Mouse (Mus musculus) adrenal gland, adult 18-20 months (tissue): ENCODE results near the gene Gimap3. TPM values are rescaled to one million over a fixed set of nuclear protein-coding genes. Genes with fewer than 3 reads are reported as not detected.

Experiments
- DNase-seq, 2 experiments: peaks; one replicate each; pipeline ENCODE4 v3.0.0; 2021 to 2022; ENCODE audit warnings: low spot score in 2 of 2
- total RNA-seq, 2 experiments: library from RNA; stranded (reverse); gene quantifications; 1 replicate in 1 of 2; 2 replicates in 1 of 2; pipeline ENCODE4 v1.2.3; 2021

Gene Gimap3
- total RNA-seq, 2 experiments from 2014 or later: 7.8 to 11.3 TPM

- no peak for DNase-seq
Measured at GRCm38 (mm10) chr6:48745490-48745889, 25.2 kb downstream of the Gimap3 start.

- DNase-seq: peak in 1 of 2 experiments; percentile 12
Measured at GRCm38 (mm10) chr6:48742422-48743351, 28.0 kb downstream of the Gimap3 start.

GRCm38 (mm10) chr6:48741711-48742206 lies 28.9 kb downstream of the Gimap3 start:
- no peak for DNase-seq

GRCm38 (mm10) chr6:48741273-48741672 lies 29.4 kb downstream of the Gimap3 start:
- no peak for DNase-seq

GRCm38 (mm10) chr6:48740501-48741169 lies 30.0 kb downstream of the Gimap3 start:
- DNase-seq: no peak

GRCm38 (mm10) chr6:48739780-48740055 lies 30.9 kb downstream of the Gimap3 start:
- DNase-seq: no peak

GRCm38 (mm10) chr6:48738961-48739779 lies 31.5 kb downstream of the Gimap3 start, which contains the start of gene Gimap1:
TSS of gene Gimap1 (plus strand) at chr6:48739054.
- peak in 1 of 2 experiments; percentile 35 for DNase-seq

GRCm38 (mm10) chr6:48737688-48738087 lies 33.0 kb downstream of the Gimap3 start:
- no peak for DNase-seq

- DNase-seq: no peak
Measured at GRCm38 (mm10) chr6:48737053-48737452, 33.6 kb downstream of the Gimap3 start.

GRCm38 (mm10) chr6:48733660-48734059 lies 37.0 kb downstream of the Gimap3 start:
- DNase-seq: no peak

- no peak for DNase-seq
Measured at GRCm38 (mm10) chr6:48732864-48733304, 37.8 kb downstream of the Gimap3 start.

GRCm38 (mm10) chr6:48727761-48728160 lies 42.9 kb downstream of the Gimap3 start:
- no peak for DNase-seq

GRCm38 (mm10) chr6:48725476-48725875 lies 45.2 kb downstream of the Gimap3 start:
- DNase-seq: no peak

GRCm38 (mm10) chr6:48723468-48723867 lies 47.2 kb downstream of the Gimap3 start:
- DNase-seq: no peak

- no peak for DNase-seq
Measured at GRCm38 (mm10) chr6:48720326-48720725, 50.3 kb downstream of the Gimap3 start.

GRCm38 (mm10) chr6:48718455-48718854 lies 52.2 kb downstream of the Gimap3 start, which contains the start of the genes Gm28053 and Gimap7:
TSS of gene Gm28053 (plus strand) at chr6:48718607.
TSS of gene Gimap7 (plus strand) at chr6:48718621.
- no peak for DNase-seq

Other genes starting within 250 kb of the Gimap3 start
- 10 to 100 TPM; 65.7 to 90.8 TPM for gene Atp6v0e2, start 233.2 kb downstream of the Gimap3 start, total RNA-seq
- gene Lrrc61, start 216.1 kb downstream of the Gimap3 start, total RNA-seq: 10 to 100 TPM; 26.5 to 34.3 TPM
- gene Rarres2, start 198.1 kb downstream of the Gimap3 start, total RNA-seq: 100 to 1,000 TPM in 1 of 2 experiments, 10 to 100 TPM in 1; 55.3 to 165 TPM
- not detected for gene Gm45021, start 181.2 kb downstream of the Gimap3 start, total RNA-seq
- 10 to 100 TPM; 67.2 to 77.6 TPM for gene Repin1, start 177.0 kb downstream of the Gimap3 start, total RNA-seq
- not detected for gene Gm44965, start 176.9 kb downstream of the Gimap3 start, total RNA-seq
- gene Zfp775, start 168.8 kb downstream of the Gimap3 start, total RNA-seq: 1 to 10 TPM; 8.2 to 9.4 TPM
- gene AI854703, start 144.1 kb downstream of the Gimap3 start, total RNA-seq: 1 to 10 TPM; 2.6 to 3.0 TPM
- 10 to 100 TPM in 1 of 2 experiments, 1 to 10 TPM in 1; 9.2 to 10.9 TPM for gene Gimap8, start 123.6 kb downstream of the Gimap3 start, total RNA-seq
- gene Gimap9, start 94.7 kb downstream of the Gimap3 start, total RNA-seq: 1 to 10 TPM; 6.3 to 7.6 TPM
- 10 to 100 TPM; 34.4 to 46.7 TPM for gene Gimap4, start 86.3 kb downstream of the Gimap3 start, total RNA-seq
- 10 to 100 TPM; 47.9 to 66.7 TPM for gene Gimap6, start 62.6 kb downstream of the Gimap3 start, total RNA-seq
- gene Gm28053, start 52.2 kb downstream of the Gimap3 start, total RNA-seq: 1 to 10 TPM; 2.0 to 3.0 TPM
- 1 to 10 TPM in 1 of 2 experiments, under 1 TPM in 1; 0.56 to 1.5 TPM for gene Gimap7, start 52.2 kb downstream of the Gimap3 start, total RNA-seq
- gene Gimap1, start 31.8 kb downstream of the Gimap3 start, total RNA-seq: 1 to 10 TPM; 8.8 to 8.9 TPM
- 10 to 100 TPM; 12.1 to 12.4 TPM for gene Gimap5, start 24.7 kb downstream of the Gimap3 start, total RNA-seq
- gene Tmem176a, start 70.1 kb upstream of the Gimap3 start, total RNA-seq: 100 to 1,000 TPM; 277 to 350 TPM
- 100 to 1,000 TPM; 514 to 636 TPM for gene Tmem176b, start 70.6 kb upstream of the Gimap3 start, total RNA-seq
- not detected for gene Aoc1, start 102.0 kb upstream of the Gimap3 start, total RNA-seq
- not detected for gene 1600015I10Rik, start 159.0 kb upstream of the Gimap3 start, total RNA-seq
- gene Doxl2, start 204.1 kb upstream of the Gimap3 start, total RNA-seq: not detected
- not detected for gene Svs1, start 216.0 kb upstream of the Gimap3 start, total RNA-seq